8 mouse cellular contexts compared by ENCODE assay signal in genomic region chr8:56552551-56553103, GRCm38 (mm10). TPM values are rescaled to one million over a fixed set of nuclear protein-coding genes. Genes with fewer than 3 reads are reported as not detected.
A peak's percentile ranks its signal among the peaks of the same experiment; 100 is the strongest.
DNase-seq lines count a peak whose midpoint lies in the region; TF ChIP-seq lines count a peak whose summit lies in the region.
"Had no signal": no experiment of that assay in that cellular context is flagged by ENCODE, and none has a peak within 500 bp of the region (broad histone marks: within the 10 kb centered on the region; RNA-seq: fewer than 3 reads in every experiment).

No protein-coding gene starts in this region.

- peak overlapping the region; percentile 59; the same call in 1 of the 2 replicates for H3K27ac ChIP-seq in kidney, adult 2 months (ENCODE audit: insufficient read depth, low read depth, low read length)
- H3K27ac ChIP-seq in MEL (ENCODE audit: control insufficient read depth, low read depth, low read length) (no peak overlapping the region), macrophage (no peak overlapping the region)
- H3K27ac ChIP-seq in embryonic facial prominence, embryonic 10.5 days (replicated peaks): no peak overlapping the region

- no peak for TF ChIP-seq POLR2A in kidney, adult 2 months (IDR thresholded peaks at IDR 0.05; ENCODE audit: low read depth, low read length)
- TF ChIP-seq POLR2A in MEL (IDR thresholded peaks at IDR 0.05; ENCODE audit: control insufficient read depth in 1 of 2, insufficient read depth in 1 of 2, low read depth in 1 of 2, low read length in 2 of 2, poor library complexity in 1 of 2): no peak

- TF ChIP-seq RAD21 in MEL (IDR thresholded peaks at IDR 0.05; ENCODE audit: low read depth, low read length): no peak

- no peak for TF ChIP-seq CTCF in kidney, adult 2 months (conservative IDR thresholded peaks at IDR 0.05; ENCODE audit: insufficient read depth, insufficient read length, low read depth, low read length)
- no peak for TF ChIP-seq CTCF in MEL (IDR thresholded peaks at IDR 0.05 in 2 of 3, conservative IDR thresholded peaks at IDR 0.05 in 1 of 3; ENCODE audit: control insufficient read depth in 1 of 3, insufficient read depth in 1 of 3, low read depth in 2 of 3, low read length in 3 of 3, poor library complexity in 1 of 3, severe bottlenecking in 1 of 3)

- H3K27me3 ChIP-seq in kidney, adult 2 months (replicated peaks; ENCODE audit: control insufficient read depth, insufficient read depth, low read length): no peaks in the 10 kb centered on the region
- H3K27me3 ChIP-seq in MEL (ENCODE audit: control insufficient read depth in 1 of 2, insufficient read depth in 2 of 2, low read length in 2 of 2): no peaks in the 10 kb centered on the region
- no peaks in the 10 kb centered on the region for H3K27me3 ChIP-seq in embryonic facial prominence, embryonic 10.5 days (replicated peaks; ENCODE audit: low read depth, poor library complexity, severe bottlenecking)

- H3K4me1 ChIP-seq in kidney, adult 2 months (ENCODE audit: control insufficient read depth, insufficient read depth, low read length): no peaks in the 10 kb centered on the region
- peaks cover 0 to 3% of the 10 kb centered on the region in 2 experiments; a peak in 1 of 4 replicates for H3K4me1 ChIP-seq in MEL (ENCODE audit: control insufficient read depth in 1 of 2, insufficient read depth in 2 of 2, low read length in 2 of 2)
- H3K4me1 ChIP-seq in embryonic facial prominence, embryonic 10.5 days: peaks cover 14% of the 10 kb centered on the region

- H3K79me2 ChIP-seq in MEL (ENCODE audit: control insufficient read depth, insufficient read depth, low read length, poor library complexity) (peaks cover 23% of the 10 kb centered on the region), macrophage (ENCODE audit: inconsistent target) (peaks cover 82% of the 10 kb centered on the region)

- peak; percentile 24 for DNase-seq in kidney, adult 2 months
- DNase-seq in kidney, postnatal 14 days: no peak
- peak; percentile 49 for DNase-seq in MEL (ENCODE audit: low read depth, low spot score)
- DNase-seq in embryonic facial prominence, embryonic 10.5 days (ENCODE audit: low spot score): no peak
- no peak for DNase-seq in thymus, adult 18-20 months
- DNase-seq in adrenal gland, adult 8-10 months: no peak
- DNase-seq: cerebellum, adult 18-20 months had no signal

- no peaks in the 10 kb centered on the region for H3K9me3 ChIP-seq in MEL (replicated peaks; ENCODE audit: insufficient read depth, low read length)
- H3K9me3 ChIP-seq in embryonic facial prominence, embryonic 10.5 days: no peaks in the 10 kb centered on the region

- peak overlapping the region; percentile 99 for H3K9ac ChIP-seq in MEL (ENCODE audit: control insufficient read depth, low read depth, low read length, poor library complexity, severe bottlenecking)

- no peak; a peak in 1 of 4 replicates for TF ChIP-seq EP300 in MEL (IDR thresholded peaks at IDR 0.05; ENCODE audit: low read depth in 1 of 2, low read length in 2 of 2)

- H3K4me3 ChIP-seq in kidney, adult 2 months (ENCODE audit: insufficient read depth, low read depth, low read length): peak overlapping the region; percentile 46
- H3K4me3 ChIP-seq in MEL (ENCODE audit: control insufficient read depth in 1 of 2, insufficient read depth in 1 of 2, low read depth in 2 of 2, low read length in 2 of 2) (peak overlapping the region; percentile 86 to 90), macrophage (ENCODE audit: inconsistent target) (peak overlapping the region; percentile 82)
- H3K4me3 ChIP-seq in embryonic facial prominence, embryonic 10.5 days: peak overlapping the region; percentile 4; the same call in 1 of the 2 replicates

- WGBS in kidney, adult 2 months: 63% methylated on average over 5 of the region's 5 CpGs
- WGBS in embryonic facial prominence, embryonic 10.5 days: 77% methylated on average over 5 of the region's 5 CpGs
- 81% methylated on average over 5 of the region's 5 CpGs for WGBS in macrophage (ENCODE audit: missing documents)

- no peaks in the 10 kb centered on the region for H3K36me3 ChIP-seq in kidney, adult 2 months (ENCODE audit: control insufficient read depth, insufficient read depth, low read length)
- H3K36me3 ChIP-seq in MEL (ENCODE audit: control insufficient read depth in 1 of 2, insufficient read depth in 2 of 2, low read length in 2 of 2) (peaks cover 0 to 11% of the 10 kb centered on the region in 2 experiments; a peak in 2 of 4 replicates), macrophage (ENCODE audit: inconsistent target) (no peaks in the 10 kb centered on the region)
- H3K36me3 ChIP-seq in embryonic facial prominence, embryonic 10.5 days (replicated peaks): no peaks in the 10 kb centered on the region

TF ChIP-seq in MEL, 35 proteins besides CTCF, POLR2A, EP300 and RAD21:
- TF ChIP-seq HCFC1 (IDR thresholded peaks at IDR 0.05; ENCODE audit: low read depth, low read length) (0 out of 2 replicates have a peak, but pooled peaks have one; percentile 7), MAZ (IDR thresholded peaks at IDR 0.05; ENCODE audit: low read depth, low read length) (no peak), JUND (IDR thresholded peaks at IDR 0.05; ENCODE audit: low read depth, low read length) (no peak), ZKSCAN1 (IDR thresholded peaks at IDR 0.05; ENCODE audit: low read depth, low read length) (no peak), GATA1 (IDR thresholded peaks at IDR 0.05; ENCODE audit: low read depth, low read length) (peak; percentile 62; the same call in 1 of the 2 replicates), SIN3A (IDR thresholded peaks at IDR 0.05; ENCODE audit: low read length) (peak; percentile 35; the same call in 1 of the 2 replicates)

RNA-seq across cellular contexts. Expression of gene Fbxo8, which starts 1.7 kb away (rescaled TPM):
- 33.7 and 37.4 TPM in 2 replicates for polyA plus RNA-seq in kidney, adult 2 months (2012; rRNA removed)
- 17.0 and 21.3 TPM in 2 replicates for total RNA-seq in MEL (2012; rRNA removed)
- polyA plus RNA-seq in MEL (2012; ENCODE audit: insufficient read depth in 1 of 2, insufficient read length in 2 of 2, low read depth in 1 of 2, low replicate concordance in 2 of 2, missing spikeins in 1 of 2) (10 to 100 TPM in 1 of 2 experiments, not detected in 1; 28.8 TPM), macrophage (2018) (13.5 to 17.0 TPM (median 14.8 TPM) in 3 replicates)
- 29.1 and 30.0 TPM in 2 replicates for polyA plus RNA-seq in embryonic facial prominence, embryonic 10.5 days (2016; fragmentation: Nextera tagmentation; extraction: Ambion mirVana)
- total RNA-seq in macrophage (2018; cell fraction: chromatin; rRNA removed): 10 to 100 TPM in 15 of 26 experiments, 1 to 10 TPM in 11; 2.1 to 36.3 (median 12.0) TPM
- total RNA-seq in macrophage (2018; cell fraction: cytosol; rRNA removed): 10 to 100 TPM in 25 of 26 experiments, 1 to 10 TPM in 1; 8.1 to 31.1 (median 17.9) TPM
- 10 to 100 TPM in 16 of 26 experiments, 1 to 10 TPM in 10; 3.7 to 35.5 (median 11.3) TPM for total RNA-seq in macrophage (2018; cell fraction: nucleus; rRNA removed)
- total RNA-seq in adrenal gland, adult 8-10 months (2022): 10 to 100 TPM; 48.2 to 63.7 (median 53.0) TPM

RNA-seq across cellular contexts. Expression of gene Cep44, which starts 1.8 kb away (rescaled TPM):
- polyA plus RNA-seq in kidney, adult 2 months (2012; rRNA removed): 5.4 and 6.7 TPM in 2 replicates
- 22.7 and 28.0 TPM in 2 replicates for total RNA-seq in MEL (2012; rRNA removed)
- polyA plus RNA-seq in MEL (2012; ENCODE audit: insufficient read depth in 1 of 2, insufficient read length in 2 of 2, low read depth in 1 of 2, low replicate concordance in 2 of 2, missing spikeins in 1 of 2) (10 to 100 TPM in 1 of 2 experiments, not detected in 1; 18.6 TPM), macrophage (2018) (7.1 to 11.1 TPM (median 10.5 TPM) in 3 replicates)
- 35.3 and 39.6 TPM in 2 replicates for polyA plus RNA-seq in embryonic facial prominence, embryonic 10.5 days (2016; fragmentation: Nextera tagmentation; extraction: Ambion mirVana)
- 10 to 100 TPM in 20 of 26 experiments, 1 to 10 TPM in 6; 6.8 to 72.5 (median 30.1) TPM for total RNA-seq in macrophage (2018; cell fraction: chromatin; rRNA removed)
- total RNA-seq in macrophage (2018; cell fraction: cytosol; rRNA removed): 10 to 100 TPM in 6 of 26 experiments, 1 to 10 TPM in 20; 2.0 to 12.9 (median 8.4) TPM
- 10 to 100 TPM in 18 of 26 experiments, 1 to 10 TPM in 8; 4.3 to 64.5 (median 20.9) TPM for total RNA-seq in macrophage (2018; cell fraction: nucleus; rRNA removed)
- total RNA-seq in adrenal gland, adult 8-10 months (2022): 10 to 100 TPM; 23.5 to 43.6 (median 28.4) TPM

Comparison
In these comparisons a context has a peak if more than half of its experiments do, and no peak if none do; other contexts are left out.
1. DNase-seq: peak in kidney, adult 2 months (single experiment) and MEL (single experiment); none in kidney, postnatal 14 days (single experiment), embryonic facial prominence, embryonic 10.5 days (single experiment), thymus, adult 18-20 months (0 of 2) and adrenal gland, adult 8-10 months (single experiment).
2. H3K4me3 ChIP-seq: peak in every context shown above with its lines; median percentile 88 in MEL; 82 in macrophage; 46 in kidney, adult 2 months; 4 in embryonic facial prominence, embryonic 10.5 days.